Mouse (Mus musculus): Measurements from ENCODE around the gene Hist1h2bq.

The Hist1h2bq gene

GRCm38 (mm10) chr13:21789925-21790324 is 20.1 kb downstream of the Hist1h2bq start:
- peak; percentile 87 for DNase-seq (ENCODE audit: low read depth)

GRCm38 (mm10) chr13:21787760-21788593 is 22.0 kb downstream of the Hist1h2bq start:
- DNase-seq (ENCODE audit: low read depth): peak; percentile 84

GRCm38 (mm10) chr13:21786899-21787629 is 22.9 kb downstream of the Hist1h2bq start, which contains the start of the genes Hist1h2an and Hist1h2bp:
Hist1h2an (minus strand) TSS chr13:21787218.
Hist1h2bp (plus strand) TSS chr13:21787461.
- peak; percentile 99 for DNase-seq (ENCODE audit: low read depth)

- peak; percentile 90 for DNase-seq (ENCODE audit: low read depth)
Observed at GRCm38 (mm10) chr13:21786189-21786898, 23.7 kb downstream of the Hist1h2bq start.

- no peak for DNase-seq (ENCODE audit: low read depth)
Observed at GRCm38 (mm10) chr13:21784311-21784710, 25.7 kb downstream of the Hist1h2bq start.

GRCm38 (mm10) chr13:21783734-21784161 is 26.2 kb downstream of the Hist1h2bq start:
- DNase-seq (ENCODE audit: low read depth): peak; percentile 87

GRCm38 (mm10) chr13:21783255-21783617 is 26.8 kb downstream of the Hist1h2bq start, which contains the start of gene Hist1h3i:
Hist1h3i (minus strand) TSS chr13:21783370.
- DNase-seq (ENCODE audit: low read depth): peak; percentile 99

- peak; percentile 95 for DNase-seq (ENCODE audit: low read depth)
Observed at GRCm38 (mm10) chr13:21782361-21783254, 27.4 kb downstream of the Hist1h2bq start.

- no peak for DNase-seq (ENCODE audit: low read depth)
Observed at GRCm38 (mm10) chr13:21781639-21782038, 28.4 kb downstream of the Hist1h2bq start.

GRCm38 (mm10) chr13:21781021-21781555 is 28.9 kb downstream of the Hist1h2bq start:
- DNase-seq (ENCODE audit: low read depth): peak; percentile 73

- DNase-seq (ENCODE audit: low read depth): peak; percentile 97
Observed at GRCm38 (mm10) chr13:21779767-21780731, 29.9 kb downstream of the Hist1h2bq start, which contains the start of gene Hist1h1b. Hist1h1b (minus strand) TSS chr13:21780625.

GRCm38 (mm10) chr13:21778814-21779766 is 30.9 kb downstream of the Hist1h2bq start:
- DNase-seq (ENCODE audit: low read depth): peak; percentile 98

Measured in 416B (cell line).